Mouse (Mus musculus) embryonic facial prominence, embryonic 14.5 days (tissue): ENCODE data around the gene Foxk1. TPM values are rescaled to one million over a fixed set of nuclear protein-coding genes. Genes with fewer than 3 reads are reported as not detected.

Source experiments
- ATAC-seq: fragments of 200-750 bp; cut with Nextera tagmentation; 2 replicates; pipeline ENCODE4 v1.8.0; 2017; ENCODE audit warnings: low read depth, moderate number of reproducible peaks, moderate TSS enrichment
- DNase-seq: peaks from one replicate; pipeline ENCODE4 v3.0.0-alpha.2; 2015; ENCODE audit warnings: low spot score
- H3K27ac ChIP-seq: fragments of 300-500 bp; sonication (generic); replicated peaks from 2 replicates; pipeline ENCODE4 v1.5.1; 2014; ENCODE audit warnings: low read depth, mild to moderate bottlenecking, low read length, moderate library complexity
- H3K27me3 ChIP-seq: fragments of 300-500 bp; sonication (generic); replicated peaks from 2 replicates; pipeline ENCODE4 v1.6.1; 2014; ENCODE audit warnings: low read length; ENCODE audit not compliant: control insufficient read depth, insufficient read depth
- H3K36me3 ChIP-seq: fragments of 300-500 bp; sonication (generic); 2 replicates; pipeline ENCODE4 v1.6.1; 2014; ENCODE audit warnings: low read length, mixed read lengths; ENCODE audit not compliant: control insufficient read depth, insufficient read depth
- H3K4me1 ChIP-seq: fragments of 300-500 bp; sonication (generic); 2 replicates; pipeline ENCODE4 v1.6.1; 2014; ENCODE audit warnings: antibody characterized with exemption, low read length; ENCODE audit not compliant: control insufficient read depth, insufficient read depth
- H3K4me2 ChIP-seq: fragments of 300-500 bp; sonication (generic); 2 replicates; pipeline ENCODE4 v1.6.1; 2014; ENCODE audit warnings: low read depth, mild to moderate bottlenecking, low read length, moderate library complexity, mixed read lengths
- H3K4me3 ChIP-seq: fragments of 300-500 bp; sonication (generic); 2 replicates; pipeline ENCODE4 v1.5.1; 2014; ENCODE audit warnings: low read depth, mild to moderate bottlenecking, low read length
- H3K9ac ChIP-seq: fragments of 300-500 bp; sonication (generic); 2 replicates; pipeline ENCODE4 v1.6.1; 2014; ENCODE audit warnings: low read depth, mild to moderate bottlenecking, low read length, moderate library complexity, mixed read lengths
- H3K9me3 ChIP-seq: fragments of 300-500 bp; sonication (generic); 2 replicates; pipeline ENCODE4 v1.6.1; 2016; ENCODE audit warnings: low read length; ENCODE audit not compliant: control insufficient read depth
- WGBS: fragments of 180-500 bp; shearing (Covaris S2); extraction: QIAGEN DNeasy Blood & Tissue Kit; methylation state at CpG from one replicate; pipeline ENCODE4 v1.1.7; 2014; 5-methylcytosine and 5-hydroxymethylcytosine counted together
- polyA plus RNA-seq: library from polyadenylated mRNA; unstranded; fragments of >200 nt; fragmentation: Nextera tagmentation; extraction: Ambion mirVana; gene quantifications from 2 replicates; pipeline ENCODE4 v1.2.1, GENCODE M21; 2014

The Foxk1 gene
- polyA plus RNA-seq, result 5.6 and 7.5 TPM in 2 replicates

DNA sequence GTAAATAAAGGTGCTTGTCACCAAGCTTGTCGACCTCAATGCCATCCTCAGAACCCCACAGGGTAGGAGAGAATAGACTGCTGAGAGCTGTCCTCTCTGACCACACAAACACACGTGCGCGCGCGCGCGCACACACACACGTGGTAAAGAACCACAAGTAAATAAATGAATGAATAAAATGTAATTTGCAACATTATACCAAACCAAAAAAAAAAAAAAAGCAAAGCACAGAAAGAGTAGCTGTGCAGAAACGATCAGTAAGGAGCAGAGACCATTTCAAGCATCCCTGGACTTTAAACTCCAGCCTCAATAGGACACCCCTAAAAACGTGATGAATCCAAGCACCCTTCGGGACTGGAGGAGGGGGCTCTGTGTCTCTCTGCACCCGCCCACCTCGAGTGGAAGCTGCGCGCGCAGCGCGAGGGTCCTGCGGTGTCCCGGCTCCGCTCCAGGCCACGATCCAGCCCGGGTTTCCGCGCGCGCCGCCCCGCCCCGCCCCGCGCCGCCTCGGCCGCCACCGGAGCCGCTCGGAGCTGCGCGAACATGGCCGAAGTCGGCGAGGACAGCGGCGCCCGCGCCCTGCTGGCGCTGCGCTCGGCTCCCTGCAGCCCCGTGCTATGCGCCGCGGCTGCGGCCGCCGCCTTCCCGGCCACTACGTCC lies at the start of gene Foxk1:
Foxk1 (plus strand) TSS at position 517 of the 660 bp plus-strand sequence.
- peak; percentile 95 for DNase-seq
- under 1% methylated on average over 17 of the region's 60 CpGs for WGBS
- Histone ChIP-seq H3K9me3 (no peaks in the 10 kb centered on the region), H3K4me1 (peaks cover 29% of the 10 kb centered on the region), H3K36me3 (0 out of 2 replicates have a peak, but pooled peaks cover 8% of the 10 kb centered on the region), H3K27me3 (no peaks in the 10 kb centered on the region), H3K9ac (peak within 1 kb of the TSS; percentile 95), H3K27ac (peak within 1 kb of the TSS; percentile 83), H3K4me3 (peak within 1 kb of the TSS; percentile 98), H3K4me2 (peak within 1 kb of the TSS; percentile 79)
- peak; percentile 95 for ATAC-seq

- 84% methylated on average over 5 of the region's 5 CpGs for WGBS
- no peak overlapping the region for H3K4me2 ChIP-seq
- H3K27me3 ChIP-seq, result no peaks in the 10 kb centered on the region
- H3K9me3 ChIP-seq, result 0 out of 2 replicates have a peak, but pooled peaks cover 4% of the 10 kb centered on the region
- no peak overlapping the region for H3K9ac ChIP-seq
- no peaks in the 10 kb centered on the region for H3K4me1 ChIP-seq
- no peak overlapping the region for H3K27ac ChIP-seq
- DNase-seq (no peak), ATAC-seq (no peak)
- H3K4me3 ChIP-seq, result no peak overlapping the region
- no peaks in the 10 kb centered on the region for H3K36me3 ChIP-seq
These were observed 48.9 kb upstream of the Foxk1 start for GRCm38 (mm10) chr5:142352336-142352892.

- ATAC-seq, result no peak
- Histone ChIP-seq H3K27me3 (no peaks in the 10 kb centered on the region), H3K4me3 (no peak overlapping the region), H3K4me1 (no peaks in the 10 kb centered on the region), H3K9ac (no peak overlapping the region), H3K36me3 (no peaks in the 10 kb centered on the region), H3K4me2 (no peak overlapping the region), H3K9me3 (0 out of 2 replicates have a peak, but pooled peaks cover 1% of the 10 kb centered on the region), H3K27ac (no peak overlapping the region)
- no peak for DNase-seq
- 75% methylated on average over 3 of the region's 3 CpGs for WGBS
These were observed 46.2 kb upstream of the Foxk1 start for GRCm38 (mm10) chr5:142355144-142355543.

DNA sequence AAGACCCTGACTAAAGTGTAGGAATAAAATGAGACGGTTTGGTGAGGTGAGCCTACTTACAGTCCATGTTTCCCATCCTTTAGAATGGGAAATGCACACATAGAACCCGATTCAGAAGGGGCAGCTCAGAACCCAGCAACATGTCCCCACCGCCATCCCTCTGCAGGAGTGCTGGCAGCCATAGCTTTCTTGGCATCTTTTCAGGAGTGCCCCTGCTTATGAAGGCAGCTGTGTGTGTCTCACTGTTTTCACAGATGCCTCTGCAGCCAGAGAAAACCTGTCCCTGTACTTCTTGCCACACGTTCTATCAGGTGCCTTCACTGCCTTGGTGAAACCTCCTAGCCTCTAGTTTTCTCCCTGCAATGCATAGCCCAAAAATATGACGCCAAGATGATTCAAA lies 40.1 kb upstream of the Foxk1 start:
- 58% methylated on average over 5 of the region's 5 CpGs for WGBS
- no peak overlapping the region for H3K27ac ChIP-seq
- no peaks in the 10 kb centered on the region for H3K36me3 ChIP-seq
- no peak for DNase-seq
- H3K4me2 ChIP-seq, result no peak overlapping the region
- no peaks in the 10 kb centered on the region for H3K4me1 ChIP-seq
- no peak overlapping the region for H3K9ac ChIP-seq
- no peak for ATAC-seq
- no peaks in the 10 kb centered on the region for H3K27me3 ChIP-seq
- no peak overlapping the region for H3K4me3 ChIP-seq
- H3K9me3 ChIP-seq, result no peaks in the 10 kb centered on the region

- Histone ChIP-seq H3K27ac (no peak overlapping the region), H3K4me3 (no peak overlapping the region), H3K4me2 (no peak overlapping the region), H3K4me1 (peaks cover 4% of the 10 kb centered on the region), H3K9ac (no peak overlapping the region), H3K36me3 (no peaks in the 10 kb centered on the region), H3K27me3 (no peaks in the 10 kb centered on the region), H3K9me3 (no peaks in the 10 kb centered on the region)
- WGBS, result 68% methylated on average over 3 of the region's 3 CpGs
- ATAC-seq (peak; percentile 28; the same call in 1 of the 2 replicates), DNase-seq (peak; percentile 84)
These were observed 38.4 kb upstream of the Foxk1 start for GRCm38 (mm10) chr5:142362894-142363293.

GRCm38 (mm10) chr5:142364095-142364494 lies 37.2 kb upstream of the Foxk1 start:
- Histone ChIP-seq H3K4me1 (peaks cover 7% of the 10 kb centered on the region), H3K27me3 (no peaks in the 10 kb centered on the region), H3K9me3 (no peaks in the 10 kb centered on the region), H3K36me3 (no peaks in the 10 kb centered on the region), H3K4me2 (no peak overlapping the region), H3K27ac (no peak overlapping the region), H3K9ac (no peak overlapping the region), H3K4me3 (no peak overlapping the region)
- peak; percentile 7; the same call in 1 of the 2 replicates for ATAC-seq
- 36% methylated on average over 5 of the region's 5 CpGs for WGBS
- peak; percentile 48 for DNase-seq

DNA sequence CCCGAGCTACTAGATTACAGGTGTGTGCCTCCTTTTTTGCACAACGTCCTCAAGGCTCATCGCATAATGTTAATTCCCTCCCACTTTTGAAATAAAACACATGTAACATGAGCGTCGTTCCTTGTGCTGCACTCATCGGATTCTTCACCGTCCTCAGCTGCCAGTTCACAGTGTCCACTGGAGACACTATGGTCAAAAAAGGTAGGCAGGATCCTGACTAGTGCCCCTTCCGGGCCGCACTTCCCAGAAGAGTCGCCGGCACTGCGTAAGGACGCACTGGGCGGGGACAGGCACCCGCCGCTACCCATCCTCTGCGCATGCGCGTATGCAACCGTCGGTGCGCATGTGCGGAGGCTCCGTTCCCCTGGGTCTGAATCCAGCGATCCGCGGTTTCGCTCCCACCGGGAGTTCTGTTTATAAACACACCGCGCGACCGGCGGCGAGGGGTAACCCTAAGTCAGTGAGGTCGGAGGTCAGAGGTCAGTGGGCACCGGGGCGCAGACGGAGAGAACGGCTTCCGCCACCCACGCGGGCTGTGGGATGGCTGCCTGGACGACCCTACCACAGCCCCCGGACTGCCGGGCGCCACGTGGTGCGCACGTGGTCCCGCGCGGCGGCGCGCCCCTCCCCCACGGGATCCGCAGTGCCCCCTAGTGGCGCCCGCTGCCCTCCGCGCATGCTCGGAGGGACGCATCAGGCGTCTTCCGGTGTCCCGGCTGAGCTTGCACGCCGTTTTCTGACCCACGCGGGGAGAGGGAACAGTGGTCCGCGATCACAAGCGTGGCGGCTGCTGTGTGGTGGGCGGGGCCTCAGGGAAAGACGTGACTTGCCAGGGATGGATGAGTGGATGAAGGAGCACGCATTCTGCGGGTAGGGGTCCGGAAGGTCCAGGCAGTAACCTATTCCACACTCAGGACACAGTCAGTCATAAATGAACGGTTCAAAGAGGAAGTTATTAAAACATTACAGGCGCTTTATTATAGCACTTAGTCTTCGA lies 33.9 kb upstream of the Foxk1 start:
- Histone ChIP-seq H3K9ac (peak overlapping the region; percentile 78), H3K36me3 (no peaks in the 10 kb centered on the region), H3K4me2 (peak overlapping the region; percentile 70), H3K4me3 (peak overlapping the region; percentile 63), H3K9me3 (no peaks in the 10 kb centered on the region), H3K27me3 (no peaks in the 10 kb centered on the region), H3K4me1 (peaks cover 23% of the 10 kb centered on the region), H3K27ac (peak overlapping the region; percentile 78)
- DNase-seq, result peak; percentile 96
- ATAC-seq, result peak; percentile 91
- WGBS, result under 1% methylated on average over 72 of the region's 83 CpGs

DNA sequence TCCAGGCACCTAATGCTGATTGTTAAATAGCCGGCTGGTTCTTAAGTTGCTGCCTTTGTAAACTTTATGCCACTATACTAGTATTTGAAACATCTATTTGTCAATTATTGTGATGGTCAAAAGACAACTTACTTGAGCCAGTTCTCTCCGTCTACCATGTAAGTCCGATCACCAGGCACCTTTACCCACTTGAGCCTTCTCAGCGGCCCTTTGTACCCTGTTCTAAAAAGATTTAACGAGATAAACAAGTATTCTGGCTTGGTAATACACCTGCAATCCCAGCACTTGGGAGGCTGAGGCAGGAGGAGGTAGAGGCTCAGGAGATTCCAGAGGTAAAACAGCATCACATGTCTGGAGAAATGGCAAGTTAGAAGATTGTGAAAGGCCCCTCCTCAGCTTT lies 33.2 kb upstream of the Foxk1 start:
- Histone ChIP-seq H3K4me3 (peak overlapping the region; percentile 63), H3K9me3 (no peaks in the 10 kb centered on the region), H3K9ac (peak overlapping the region; percentile 78), H3K4me2 (peak overlapping the region; percentile 70), H3K36me3 (no peaks in the 10 kb centered on the region), H3K27ac (peak overlapping the region; percentile 78), H3K4me1 (peaks cover 25% of the 10 kb centered on the region), H3K27me3 (no peaks in the 10 kb centered on the region)
- WGBS, result 63% methylated on average over 5 of the region's 5 CpGs
- no peak for ATAC-seq
- DNase-seq, result no peak
